Mouse (Mus musculus) limb, embryonic 12.5 days (tissue): ENCODE measurements around the gene Pdgfc. TPM values are rescaled to one million over a fixed set of nuclear protein-coding genes. Genes with fewer than 3 reads are reported as not detected.

Experiments used
- ATAC-seq: fragments of 200-750 bp; cut with Nextera tagmentation; 2 replicates; pipeline ENCODE4 v1.8.0; 2017; ENCODE audit warnings: low read depth, moderate TSS enrichment; ENCODE audit not compliant: insufficient number of reproducible peaks, insufficient read depth, low FRiP score, low TSS enrichment
- H3K27ac ChIP-seq: fragments of 300-500 bp; sonication (generic); 2 replicates; pipeline ENCODE4 v1.5.1; 2016; ENCODE audit warnings: mild to moderate bottlenecking, moderate library complexity
- H3K27me3 ChIP-seq: fragments of 300-500 bp; sonication (generic); 2 replicates; pipeline ENCODE4 v1.6.1; 2016; ENCODE audit warnings: mild to moderate bottlenecking, moderate library complexity
- H3K36me3 ChIP-seq: fragments of 300-500 bp; sonication (generic); 2 replicates; pipeline ENCODE4 v1.6.1; 2016; ENCODE audit warnings: mild to moderate bottlenecking, moderate library complexity
- H3K4me1 ChIP-seq: fragments of 300-500 bp; sonication (generic); replicated peaks from 2 replicates; pipeline ENCODE4 v1.6.1; 2016
- H3K4me2 ChIP-seq: fragments of 300-500 bp; sonication (generic); 2 replicates; pipeline ENCODE4 v1.6.1; 2016; ENCODE audit warnings: mild to moderate bottlenecking, moderate library complexity
- H3K4me3 ChIP-seq: fragments of 300-500 bp; sonication (generic); replicated peaks from 2 replicates; pipeline ENCODE4 v1.5.1; 2016; ENCODE audit warnings: mild to moderate bottlenecking
- H3K9ac ChIP-seq: fragments of 300-500 bp; sonication (generic); replicated peaks from 2 replicates; pipeline ENCODE4 v1.6.1; 2016; ENCODE audit warnings: mild to moderate bottlenecking, moderate library complexity
- H3K9me3 ChIP-seq: fragments of 300-500 bp; sonication (generic); 2 replicates; pipeline ENCODE4 v1.6.1; 2016; ENCODE audit warnings: mild to moderate bottlenecking, moderate library complexity
- WGBS: fragments of 180-500 bp; shearing (Covaris S2); methylation state at CpG from one replicate; pipeline ENCODE4 v1.1.7; 2016; 5-methylcytosine and 5-hydroxymethylcytosine counted together
- polyA plus RNA-seq: library from polyadenylated mRNA; unstranded; fragments of >200 nt; fragmentation: Nextera tagmentation; extraction: Ambion mirVana; gene quantifications from 2 replicates; pipeline ENCODE4 v1.2.1, GENCODE M21; 2016

Gene Pdgfc
- 59.2 and 60.1 TPM in 2 replicates for polyA plus RNA-seq

GRCm38 (mm10) chr3:81036151-81036553 is at the start of gene Pdgfc:
Gene Pdgfc, plus strand, starts transcription at chr3:81036416.
- H3K4me3 ChIP-seq, result peak within 1 kb of the TSS; percentile 72
- H3K9ac ChIP-seq, result peak within 1 kb of the TSS; percentile 86
- H3K27me3 ChIP-seq, result no peaks in the 10 kb centered on the region
- WGBS, result under 1% methylated on average over 12 of the region's 17 CpGs
- peak within 1 kb of the TSS; percentile 96 for H3K27ac ChIP-seq
- peak; percentile 67 for ATAC-seq
- no peaks in the 10 kb centered on the region for H3K36me3 ChIP-seq
- peaks cover 44% of the 10 kb centered on the region for H3K4me1 ChIP-seq
- H3K9me3 ChIP-seq, result no peaks in the 10 kb centered on the region
- H3K4me2 ChIP-seq, result peak within 1 kb of the TSS; percentile 67

GRCm38 (mm10) chr3:81009245-81009644 is 27.0 kb upstream of the Pdgfc start:
- ATAC-seq, result no peak
- no peaks in the 10 kb centered on the region for H3K27me3 ChIP-seq

GRCm38 (mm10) chr3:81009899-81010298 is 26.3 kb upstream of the Pdgfc start:
- WGBS, result 79% methylated on average over 3 of the region's 3 CpGs
- Histone ChIP-seq H3K27me3 (no peaks in the 10 kb centered on the region), H3K9me3 (no peaks in the 10 kb centered on the region), H3K36me3 (no peaks in the 10 kb centered on the region), H3K4me2 (no peak overlapping the region), H3K4me3 (no peak overlapping the region), H3K4me1 (no peaks in the 10 kb centered on the region), H3K9ac (no peak overlapping the region), H3K27ac (no peak overlapping the region)
- ATAC-seq, result no peak

More at GRCm38 (mm10) chr3:81009245-81009644, 27.0 kb upstream of the Pdgfc start:
- Histone ChIP-seq H3K4me3 (no peak overlapping the region), H3K9ac (no peak overlapping the region), H3K36me3 (no peaks in the 10 kb centered on the region), H3K9me3 (no peaks in the 10 kb centered on the region), H3K4me2 (no peak overlapping the region), H3K27ac (no peak overlapping the region), H3K4me1 (no peaks in the 10 kb centered on the region)
- 81% methylated on average over 3 of the region's 3 CpGs for WGBS

GRCm38 (mm10) chr3:81017385-81018051 is 18.7 kb upstream of the Pdgfc start:
- Histone ChIP-seq H3K27ac (no peak overlapping the region), H3K9ac (no peak overlapping the region), H3K36me3 (no peaks in the 10 kb centered on the region), H3K4me2 (no peak overlapping the region), H3K4me3 (no peak overlapping the region), H3K27me3 (no peaks in the 10 kb centered on the region), H3K4me1 (peaks cover 10% of the 10 kb centered on the region), H3K9me3 (no peaks in the 10 kb centered on the region)
- ATAC-seq, result no peak
- WGBS, result 76% methylated on average over 5 of the region's 5 CpGs

GRCm38 (mm10) chr3:81020064-81020463 is 16.2 kb upstream of the Pdgfc start:
- 51% methylated on average over 1 of the region's 1 CpGs for WGBS
- no peaks in the 10 kb centered on the region for H3K27me3 ChIP-seq
- H3K4me2 ChIP-seq, result no peak overlapping the region
- no peak overlapping the region for H3K27ac ChIP-seq
- H3K9me3 ChIP-seq, result no peaks in the 10 kb centered on the region
- no peak overlapping the region for H3K9ac ChIP-seq
- no peaks in the 10 kb centered on the region for H3K36me3 ChIP-seq
- no peak for ATAC-seq
- H3K4me1 ChIP-seq, result peaks cover 10% of the 10 kb centered on the region
- no peak overlapping the region for H3K4me3 ChIP-seq

- Histone ChIP-seq H3K9ac (no peak overlapping the region), H3K4me1 (peaks cover 11% of the 10 kb centered on the region), H3K4me2 (no peak overlapping the region), H3K27ac (no peak overlapping the region), H3K27me3 (no peaks in the 10 kb centered on the region), H3K36me3 (no peaks in the 10 kb centered on the region), H3K9me3 (no peaks in the 10 kb centered on the region), H3K4me3 (no peak overlapping the region)
- WGBS, result 78% methylated on average over 6 of the region's 6 CpGs
- no peak for ATAC-seq
These were observed 14.4 kb upstream of the Pdgfc start for GRCm38 (mm10) chr3:81021783-81022182.

- Histone ChIP-seq H3K36me3 (no peaks in the 10 kb centered on the region), H3K4me3 (no peak overlapping the region), H3K9ac (no peak overlapping the region), H3K27ac (no peak overlapping the region), H3K9me3 (no peaks in the 10 kb centered on the region), H3K4me2 (no peak overlapping the region), H3K4me1 (peaks cover 16% of the 10 kb centered on the region), H3K27me3 (no peaks in the 10 kb centered on the region)
- ATAC-seq, result no peak
- WGBS, result 83% methylated on average over 5 of the region's 5 CpGs
These were observed 13.9 kb upstream of the Pdgfc start for GRCm38 (mm10) chr3:81022266-81022665.

GRCm38 (mm10) chr3:81022845-81023244 is 13.4 kb upstream of the Pdgfc start:
- H3K9me3 ChIP-seq, result no peaks in the 10 kb centered on the region
- H3K4me1 ChIP-seq, result peaks cover 11% of the 10 kb centered on the region
- H3K4me2 ChIP-seq, result no peak overlapping the region
- no peaks in the 10 kb centered on the region for H3K36me3 ChIP-seq
- WGBS, result 74% methylated on average over 1 of the region's 1 CpGs
- H3K4me3 ChIP-seq, result no peak overlapping the region
- no peak overlapping the region for H3K9ac ChIP-seq
- no peak overlapping the region for H3K27ac ChIP-seq
- H3K27me3 ChIP-seq, result no peaks in the 10 kb centered on the region
- no peak for ATAC-seq

GRCm38 (mm10) chr3:81023568-81023967 is 12.6 kb upstream of the Pdgfc start:
- Histone ChIP-seq H3K36me3 (no peaks in the 10 kb centered on the region), H3K9me3 (no peaks in the 10 kb centered on the region), H3K27me3 (no peaks in the 10 kb centered on the region), H3K27ac (no peak overlapping the region), H3K4me3 (no peak overlapping the region), H3K9ac (no peak overlapping the region), H3K4me2 (no peak overlapping the region), H3K4me1 (0 out of 2 replicates have a peak, but pooled peaks cover 10% of the 10 kb centered on the region)
- WGBS, result 78% methylated on average over 1 of the region's 1 CpGs
- no peak for ATAC-seq

GRCm38 (mm10) chr3:81025568-81026213 is 10.5 kb upstream of the Pdgfc start:
- no peak for ATAC-seq
- WGBS, result 50% methylated on average over 9 of the region's 9 CpGs
- peaks cover 10% of the 10 kb centered on the region; the same call in 1 of the 2 replicates for H3K4me1 ChIP-seq
- H3K4me2 ChIP-seq, result no peak overlapping the region
- H3K27ac ChIP-seq, result no peak overlapping the region
- H3K9me3 ChIP-seq, result no peaks in the 10 kb centered on the region
- H3K36me3 ChIP-seq, result no peaks in the 10 kb centered on the region
- H3K9ac ChIP-seq, result no peak overlapping the region
- no peaks in the 10 kb centered on the region for H3K27me3 ChIP-seq
- H3K4me3 ChIP-seq, result no peak overlapping the region

GRCm38 (mm10) chr3:81028361-81028760 is 7.9 kb upstream of the Pdgfc start:
- no peak overlapping the region for H3K9ac ChIP-seq
- H3K4me1 ChIP-seq, result peaks cover 7% of the 10 kb centered on the region; the same call in 1 of the 2 replicates
- no peak overlapping the region for H3K4me2 ChIP-seq
- H3K27ac ChIP-seq, result no peak overlapping the region
- no peaks in the 10 kb centered on the region for H3K36me3 ChIP-seq
- H3K4me3 ChIP-seq, result no peak overlapping the region
- no peak for ATAC-seq
- H3K9me3 ChIP-seq, result no peaks in the 10 kb centered on the region
- WGBS, result 74% methylated on average over 3 of the region's 3 CpGs
- no peaks in the 10 kb centered on the region for H3K27me3 ChIP-seq
